Mouse (Mus musculus): ENCODE measurements around the gene Mipol1.
"Not testable (repeated sequence)": the region's sequence is repeated elsewhere in the genome, so short reads cannot be mapped to it uniquely, and the experiment has no call there.

Mipol1 gene

GRCm38 (mm10) chr12:57428243-57428642 lies 198.0 kb downstream of the Mipol1 start:
- no peak for DNase-seq

- DNase-seq = no peak
These were observed 198.5 kb downstream of the Mipol1 start for GRCm38 (mm10) chr12:57428767-57429166.

- not testable (repeated sequence) for DNase-seq
These were observed 206.9 kb downstream of the Mipol1 start for GRCm38 (mm10) chr12:57436939-57437659.

GRCm38 (mm10) chr12:57444281-57444903 lies 214.2 kb downstream of the Mipol1 start:
- no peak for DNase-seq

GRCm38 (mm10) chr12:57447331-57447730 lies 217.1 kb downstream of the Mipol1 start:
- no peak for DNase-seq

GRCm38 (mm10) chr12:57449299-57449698 lies 219.1 kb downstream of the Mipol1 start:
- no peak for DNase-seq

GRCm38 (mm10) chr12:57450017-57450583 lies 219.9 kb downstream of the Mipol1 start:
- no peak for DNase-seq

GRCm38 (mm10) chr12:57456911-57457310 lies 226.7 kb downstream of the Mipol1 start:
- no peak for DNase-seq

GRCm38 (mm10) chr12:57457339-57457738 lies 227.1 kb downstream of the Mipol1 start:
- DNase-seq = no peak

GRCm38 (mm10) chr12:57464520-57465334 lies 234.5 kb downstream of the Mipol1 start:
- DNase-seq = no peak

- DNase-seq = no peak
These were observed 241.6 kb downstream of the Mipol1 start for GRCm38 (mm10) chr12:57471786-57472185.

- no peak for DNase-seq
These were observed 246.6 kb downstream of the Mipol1 start for GRCm38 (mm10) chr12:57476876-57477275.

GRCm38 (mm10) chr12:57481823-57482222 lies 251.6 kb downstream of the Mipol1 start:
- no peak for DNase-seq

- no peak for DNase-seq
These were observed 266.3 kb downstream of the Mipol1 start for GRCm38 (mm10) chr12:57496347-57497119.

- DNase-seq = no peak
These were observed 270.0 kb downstream of the Mipol1 start for GRCm38 (mm10) chr12:57500246-57500645.

- DNase-seq = no peak
These were observed 275.1 kb downstream of the Mipol1 start for GRCm38 (mm10) chr12:57505329-57505728.

GRCm38 (mm10) chr12:57508938-57509337 lies 278.7 kb downstream of the Mipol1 start:
- DNase-seq = no peak

GRCm38 (mm10) chr12:57509726-57510125 lies 279.5 kb downstream of the Mipol1 start:
- DNase-seq = no peak

GRCm38 (mm10) chr12:57511127-57511526 lies 280.9 kb downstream of the Mipol1 start:
- DNase-seq = no peak

GRCm38 (mm10) chr12:57511560-57511959 lies 281.3 kb downstream of the Mipol1 start:
- DNase-seq = no peak

- DNase-seq = no peak
These were observed 284.3 kb downstream of the Mipol1 start for GRCm38 (mm10) chr12:57514552-57514951.

- DNase-seq = no peak
These were observed 285.6 kb downstream of the Mipol1 start for GRCm38 (mm10) chr12:57515702-57516377.

All from thymus, postnatal 36 days (tissue).